Mouse (Mus musculus) cerebellum, adult 18-20 months (tissue): ENCODE measurements around the gene Glis3.

ENCODE experiments used
- DNase-seq, 2 experiments: peaks; one replicate each; pipeline ENCODE4 v3.0.0; 2021

The Glis3 gene

DNA sequence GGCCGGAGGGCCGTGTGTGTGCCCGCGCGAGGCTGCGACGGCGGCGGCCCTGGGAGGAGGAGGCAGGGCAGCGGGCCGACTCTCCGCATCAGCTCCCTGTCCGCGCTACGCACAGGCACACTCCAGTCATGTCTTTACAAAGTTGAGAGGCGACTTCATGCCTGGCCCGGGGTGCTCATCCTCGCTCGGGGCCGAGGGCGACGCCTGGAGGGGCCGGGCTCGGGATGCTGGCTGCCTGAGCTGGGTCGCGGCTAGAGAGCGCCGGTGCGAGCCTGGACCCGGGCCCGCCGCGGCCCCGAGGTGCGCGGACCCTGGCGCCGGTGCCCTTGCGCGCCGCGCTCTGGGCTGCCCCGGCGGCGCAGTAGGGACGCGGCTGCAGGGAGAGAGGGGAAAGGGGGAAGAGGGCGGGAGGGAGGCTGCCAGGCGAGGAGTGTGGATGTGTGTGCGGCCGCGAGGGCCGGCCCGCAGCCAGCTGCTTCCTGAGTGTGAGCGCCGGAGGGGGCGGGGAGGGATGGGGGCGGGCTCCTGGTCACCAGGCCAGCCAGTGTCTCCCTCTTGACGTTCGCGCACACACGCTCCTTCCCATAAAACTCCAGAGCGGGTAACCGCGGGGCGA is at the start of gene Glis3:
Glis3 (minus strand) TSS at position 302 of the 616 bp plus-strand sequence.
- peak in 1 of 2 experiments; percentile 12 for DNase-seq

DNA sequence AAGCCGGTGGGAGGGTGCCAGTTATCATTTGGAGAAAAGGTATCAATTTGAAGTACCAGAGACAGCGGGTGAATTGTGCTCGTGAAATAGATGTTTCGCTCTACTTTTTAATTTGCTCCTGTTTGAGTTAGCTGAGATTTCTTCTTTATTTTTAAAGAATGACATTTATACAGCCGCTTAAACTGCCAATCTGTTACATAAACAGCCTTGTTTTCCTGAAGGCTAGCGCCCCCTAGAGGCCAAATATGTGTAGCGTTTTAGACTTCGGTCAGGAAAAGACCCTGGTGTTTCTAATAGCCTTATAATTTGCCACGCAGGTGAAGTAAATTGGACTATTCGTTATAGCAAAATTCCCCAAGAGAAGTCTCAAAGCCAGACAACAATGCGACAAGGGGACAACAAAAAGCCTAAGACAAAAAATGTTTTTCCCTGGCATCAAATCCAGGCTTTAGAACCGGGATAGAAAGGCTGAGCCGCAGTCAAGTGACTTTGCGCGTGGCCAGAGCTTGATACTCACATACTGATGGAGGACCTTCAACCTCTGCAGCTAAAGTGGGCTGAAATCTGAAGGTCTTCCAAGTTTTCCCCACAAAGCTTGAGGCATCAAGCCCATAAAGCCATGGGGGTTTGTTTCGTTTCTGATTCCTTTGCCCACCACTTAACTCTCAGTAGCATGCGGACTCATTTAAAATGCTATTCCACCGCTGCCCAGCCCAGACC is 46.4 kb upstream of the Glis3 start:
- DNase-seq, result peak; percentile 48 to 70

DNA sequence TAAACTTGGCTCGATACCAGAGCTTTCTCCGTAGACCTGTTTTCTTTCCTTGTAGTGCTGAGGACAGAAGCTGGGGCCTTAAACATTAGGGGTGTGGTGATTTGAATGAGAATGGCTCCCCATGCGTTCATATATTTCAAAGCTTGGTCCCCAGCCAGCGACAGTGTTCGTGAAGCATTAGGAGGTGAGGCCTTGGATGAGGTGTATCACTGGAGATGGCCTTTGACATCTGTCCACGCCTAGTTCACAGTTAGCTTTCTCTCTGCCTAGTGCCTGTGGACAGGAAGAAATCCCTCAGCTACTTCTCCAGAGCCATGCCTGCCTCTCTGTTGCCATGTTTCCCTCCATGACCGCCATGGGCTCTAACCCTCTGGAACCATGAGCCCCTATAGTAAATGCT is 44.8 kb upstream of the Glis3 start:
- DNase-seq, result no peak

- no peak for DNase-seq
Measured at GRCm38 (mm10) chr19:28722626-28723025, 42.7 kb upstream of the Glis3 start.

GRCm38 (mm10) chr19:28721834-28722233 is 42.0 kb upstream of the Glis3 start:
- no peak for DNase-seq

DNA sequence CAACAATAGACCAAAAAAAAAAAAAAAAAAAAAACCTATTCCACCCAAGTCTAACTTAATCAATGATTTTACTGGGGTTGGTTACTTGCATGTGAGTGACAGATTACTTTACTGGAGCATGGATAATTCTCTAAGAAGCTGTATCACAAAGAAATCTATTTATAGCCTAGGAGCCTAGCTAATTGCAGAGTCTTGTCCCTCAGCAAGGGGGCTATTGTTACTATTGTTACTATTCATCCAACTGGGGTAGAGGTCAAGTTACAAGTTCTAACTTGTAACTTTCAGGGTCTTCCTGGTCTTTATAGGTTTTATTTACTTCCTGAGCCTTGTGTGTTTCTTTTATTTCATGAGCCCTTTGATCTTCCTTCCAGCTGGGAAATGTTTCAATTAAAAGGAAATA is 40.1 kb upstream of the Glis3 start:
- DNase-seq, result no peak

GRCm38 (mm10) chr19:28714674-28715073 is 34.8 kb upstream of the Glis3 start:
- no peak for DNase-seq

DNA sequence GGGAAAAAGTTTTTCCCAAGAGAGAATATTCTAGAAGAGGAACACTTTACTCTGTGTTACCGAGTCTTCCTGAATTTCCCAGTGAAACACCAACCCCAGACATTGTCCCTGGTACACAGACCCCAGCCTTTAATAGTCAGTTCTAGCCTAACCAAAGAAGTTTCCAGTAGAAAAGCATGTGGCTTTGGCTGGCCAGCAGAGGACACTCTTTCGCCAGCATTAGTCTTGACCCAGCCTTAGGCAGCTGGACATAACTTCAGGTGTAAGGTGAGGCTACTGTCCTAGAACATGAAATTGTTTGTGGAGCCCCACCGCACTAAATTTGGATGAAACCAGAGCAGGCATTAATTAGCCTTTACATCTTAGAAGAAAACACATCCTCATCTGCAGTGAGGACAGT is 17.8 kb upstream of the Glis3 start:
- DNase-seq, result no peak

- no peak for DNase-seq
Measured at GRCm38 (mm10) chr19:28686398-28686797, 6.5 kb upstream of the Glis3 start.

- no peak for DNase-seq
Measured at GRCm38 (mm10) chr19:28685484-28685883, 5.6 kb upstream of the Glis3 start.

GRCm38 (mm10) chr19:28684347-28684746 is 4.5 kb upstream of the Glis3 start:
- DNase-seq, result no peak

GRCm38 (mm10) chr19:28683346-28683745 is 3.5 kb upstream of the Glis3 start:
- no peak for DNase-seq

GRCm38 (mm10) chr19:28679291-28679775 is 544 bp downstream of the Glis3 start:
- no peak for DNase-seq

- DNase-seq, result no peak
Measured at GRCm38 (mm10) chr19:28678646-28679270, 1.1 kb downstream of the Glis3 start.

DNA sequence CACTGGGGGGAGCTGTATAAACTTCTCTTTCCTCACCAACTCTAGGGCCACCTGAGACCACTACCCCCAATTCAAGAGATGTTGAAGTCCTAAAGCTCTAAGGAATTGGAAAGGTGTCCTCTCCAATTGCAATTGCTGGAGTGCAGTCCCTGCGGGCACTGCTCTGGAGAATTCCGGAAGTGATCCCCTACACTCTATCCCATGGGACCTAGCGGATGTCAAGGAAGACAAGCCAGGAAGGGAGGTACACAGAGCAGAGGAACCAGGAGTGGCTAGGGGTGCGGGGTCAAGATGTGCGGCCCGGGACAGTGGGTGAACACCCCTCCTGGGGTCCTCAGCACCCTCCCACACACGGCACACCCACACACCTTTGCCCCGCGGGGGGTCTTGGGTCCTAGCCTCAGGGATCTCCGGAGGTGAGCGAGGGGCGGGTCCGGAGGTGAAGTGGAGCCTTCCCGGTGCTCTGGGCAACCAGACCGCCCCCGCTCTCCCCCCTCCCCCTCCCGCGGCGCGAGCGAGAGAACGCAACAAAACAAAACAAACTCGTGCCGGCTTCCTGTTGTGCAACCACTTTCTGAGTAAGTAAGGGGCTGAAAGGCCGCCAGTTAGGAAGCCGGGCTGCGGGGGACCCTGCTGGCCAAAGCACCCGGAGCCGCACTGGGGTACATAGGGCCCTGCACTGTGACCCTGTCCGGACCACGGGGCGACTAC is 2.0 kb downstream of the Glis3 start:
- DNase-seq, result peak in 1 of 2 experiments; percentile 2

DNA sequence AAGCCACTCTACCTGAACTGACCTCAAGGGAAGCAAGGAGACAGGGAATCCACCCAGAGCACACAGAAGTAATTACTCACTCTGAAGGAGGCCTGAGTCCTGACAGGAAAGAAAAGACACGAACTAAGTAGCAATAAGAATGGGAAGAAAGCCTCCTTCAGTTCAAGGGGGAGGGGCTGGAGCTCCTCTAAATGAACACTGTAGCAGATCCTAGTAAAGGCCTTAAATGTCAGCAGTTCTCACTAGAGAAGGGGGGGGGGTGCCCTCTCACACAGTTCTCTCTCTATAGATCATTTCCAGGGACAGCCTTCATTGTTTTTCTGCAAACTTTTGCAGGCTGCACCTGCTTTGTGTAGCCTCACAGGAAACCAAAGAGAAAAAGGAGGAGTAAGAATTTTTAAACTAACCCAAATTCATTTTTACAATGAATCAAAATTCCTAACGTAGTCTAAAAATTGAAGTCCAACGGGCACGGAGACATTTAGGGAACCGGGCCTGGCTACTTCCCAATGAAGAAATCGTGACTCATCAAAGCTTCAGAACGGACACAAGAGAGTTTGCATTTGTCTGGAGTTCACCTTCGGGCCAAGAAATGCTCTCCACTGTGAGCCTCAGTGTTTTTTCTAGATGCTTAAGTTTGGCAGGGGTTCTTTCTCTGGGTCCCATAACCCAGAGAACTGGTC is 2.7 kb downstream of the Glis3 start:
- DNase-seq, result no peak

GRCm38 (mm10) chr19:28663781-28664180 is 16.1 kb downstream of the Glis3 start:
- no peak for DNase-seq

DNA sequence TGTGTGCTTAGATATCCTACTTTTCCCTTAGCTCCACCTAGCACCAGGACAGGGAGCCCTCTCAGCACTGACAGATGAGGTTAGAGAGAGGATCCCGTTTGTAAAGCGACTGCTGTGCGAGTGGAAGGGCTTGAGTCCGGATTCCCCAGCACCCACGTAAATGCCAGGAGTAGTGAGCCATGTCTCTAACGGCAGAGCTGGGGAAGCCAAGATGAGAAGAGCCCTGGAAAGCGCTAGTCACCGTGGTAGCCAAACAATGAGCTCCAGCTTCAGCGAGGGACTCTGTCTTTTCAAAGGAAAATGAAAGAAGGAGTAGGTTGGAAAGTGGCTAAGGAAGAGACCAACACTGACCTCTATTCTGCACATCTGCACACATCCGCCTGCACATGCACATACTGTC is 16.7 kb downstream of the Glis3 start:
- DNase-seq, result no peak

- DNase-seq, result no peak
Measured at GRCm38 (mm10) chr19:28662474-28662873, 17.4 kb downstream of the Glis3 start.

- DNase-seq, result no peak
Measured at GRCm38 (mm10) chr19:28660912-28661311, 19.0 kb downstream of the Glis3 start.

DNA sequence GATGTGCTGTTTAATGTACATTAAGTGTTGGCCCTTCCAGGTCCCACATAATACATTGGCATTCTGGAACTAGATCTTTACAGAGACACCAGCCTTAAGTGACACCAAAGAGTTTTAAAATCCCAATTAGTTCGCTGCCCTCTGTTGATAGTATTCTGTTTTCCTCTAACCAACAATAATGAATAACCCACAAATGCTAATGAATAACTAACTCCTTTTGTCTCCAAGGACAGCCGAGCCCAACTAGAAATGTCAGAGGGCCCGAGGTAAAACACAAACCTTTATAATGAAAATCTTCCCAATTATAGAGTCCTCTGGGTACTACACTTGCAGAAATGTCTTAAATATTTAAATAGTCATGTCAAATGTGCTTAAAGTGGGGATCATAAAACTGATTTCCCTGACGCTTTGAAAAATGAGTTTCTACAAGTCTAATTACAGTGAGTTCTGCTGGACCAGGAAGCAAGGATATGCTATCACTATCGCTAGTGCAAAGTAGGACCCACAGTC is 22.1 kb downstream of the Glis3 start:
- DNase-seq, result no peak

- DNase-seq, result no peak
Measured at GRCm38 (mm10) chr19:28656882-28657281, 23.0 kb downstream of the Glis3 start.

- DNase-seq, result no peak
Measured at GRCm38 (mm10) chr19:28655166-28655565, 24.7 kb downstream of the Glis3 start.
